Mouse (Mus musculus) urinary bladder, postnatal 36 days (tissue): ENCODE measurements at regions not wholly inside any gene's neighbourhood (a gene's known extent, or its start where the extent isn't known, plus 50 kb on each side); places are given as distances from the start of the nearest gene placed in this dataset.

ENCODE experiments used
- DNase-seq, 2 experiments: peaks; one replicate each; pipeline ENCODE4 v3.0.0; 2022; ENCODE audit warnings: low spot score in 2 of 2, mixed read lengths in 1 of 2

GRCm38 (mm10) chr8:26811533-26812236 is 165.4 kb upstream of the Zfp703 start:
- DNase-seq = peak in 1 of 2 experiments; percentile 49

- no peak for DNase-seq
These were observed 163.8 kb upstream of the Zfp703 start for GRCm38 (mm10) chr8:26813198-26813815.

DNA sequence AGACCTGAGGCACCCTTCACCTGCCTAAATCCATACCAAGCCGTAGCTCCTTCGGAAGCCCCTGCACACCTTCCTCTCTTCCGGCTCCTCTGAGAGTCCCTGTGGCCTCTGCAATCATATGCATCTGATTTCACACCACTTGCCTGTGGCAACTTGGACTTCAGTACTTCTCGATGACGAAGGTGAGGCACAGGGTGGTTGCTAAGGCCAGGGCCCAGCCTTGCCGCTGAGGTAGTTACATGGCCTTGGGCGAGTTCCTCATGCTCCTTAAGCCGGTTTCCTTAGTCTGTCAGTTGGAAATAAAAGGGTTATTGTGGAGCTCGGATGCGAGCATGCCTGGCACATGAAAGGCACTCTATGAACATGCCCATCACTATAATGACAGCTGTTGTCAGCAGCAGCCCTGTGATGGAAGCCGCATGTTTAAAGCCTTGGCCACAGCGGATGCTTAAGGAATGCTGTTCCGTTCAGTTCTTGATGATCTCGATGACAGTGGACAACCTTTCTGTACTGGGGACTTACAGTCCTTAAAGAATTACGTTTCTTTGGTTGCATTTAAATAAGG is 162.0 kb upstream of the Zfp703 start:
- DNase-seq = no peak

GRCm38 (mm10) chr8:26816977-26817376 is 160.1 kb upstream of the Zfp703 start:
- DNase-seq = no peak

- no peak for DNase-seq
These were observed 152.8 kb upstream of the Zfp703 start for GRCm38 (mm10) chr8:26824189-26824941.

- no peak for DNase-seq
These were observed 148.7 kb upstream of the Zfp703 start for GRCm38 (mm10) chr8:26828311-26828909.

DNA sequence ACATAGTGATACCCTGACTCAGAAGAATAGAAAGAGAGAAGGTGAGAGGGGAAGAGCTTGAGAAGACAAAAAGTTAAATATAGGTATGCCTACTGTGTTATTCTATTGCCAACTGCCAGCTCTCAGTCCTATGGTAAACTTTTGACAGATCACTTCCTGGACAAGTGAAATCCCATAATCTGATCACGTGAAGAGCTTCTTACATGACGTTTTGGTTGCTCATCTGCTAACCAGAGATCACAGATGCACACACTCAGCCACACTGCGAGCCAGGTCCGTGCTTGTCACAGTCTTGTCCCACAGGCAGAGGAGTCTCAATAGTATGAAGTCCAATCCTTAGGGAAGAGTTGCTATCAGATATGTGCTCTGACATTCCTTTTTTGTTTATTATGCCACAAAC is 147.8 kb upstream of the Zfp703 start:
- DNase-seq = no peak

DNA sequence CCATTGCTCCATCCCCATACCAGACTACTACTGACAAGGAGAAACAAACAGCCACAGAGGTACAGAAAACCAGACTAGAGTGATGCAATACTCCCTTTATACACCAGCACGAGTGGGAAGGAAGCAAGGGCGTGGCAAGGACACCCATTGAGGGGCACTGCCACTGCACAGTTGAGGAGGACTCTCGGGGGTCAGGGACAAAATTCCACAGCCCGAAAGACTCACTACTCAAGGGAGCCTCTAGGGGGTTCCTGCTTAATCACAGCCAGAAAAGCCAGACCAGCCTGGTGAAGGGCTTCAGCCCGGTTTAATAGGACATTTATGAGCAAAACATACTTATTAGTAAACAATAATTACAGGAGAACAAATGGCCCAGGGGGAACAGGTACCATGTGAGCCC is 146.0 kb upstream of the Zfp703 start:
- DNase-seq = no peak

DNA sequence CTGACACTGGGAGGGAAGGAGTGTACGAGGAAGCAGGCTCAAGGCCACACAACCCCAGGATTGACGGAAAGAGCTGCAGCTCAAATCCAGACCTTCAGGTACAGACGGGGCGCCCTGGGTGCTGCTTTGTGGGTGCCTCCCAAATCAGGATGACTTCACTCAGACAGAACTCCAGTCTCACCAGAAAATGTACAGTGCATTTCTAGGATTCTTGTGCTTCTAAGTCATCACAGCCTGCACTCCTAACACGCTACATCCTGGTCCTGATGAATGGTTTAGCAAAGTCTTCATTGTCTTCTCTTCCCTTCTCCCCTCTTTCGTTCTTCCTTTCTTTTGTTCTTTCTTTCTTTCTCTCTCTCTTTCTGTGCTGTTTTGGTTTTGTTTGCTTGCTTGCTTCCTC is 145.3 kb upstream of the Zfp703 start:
- DNase-seq = no peak

DNA sequence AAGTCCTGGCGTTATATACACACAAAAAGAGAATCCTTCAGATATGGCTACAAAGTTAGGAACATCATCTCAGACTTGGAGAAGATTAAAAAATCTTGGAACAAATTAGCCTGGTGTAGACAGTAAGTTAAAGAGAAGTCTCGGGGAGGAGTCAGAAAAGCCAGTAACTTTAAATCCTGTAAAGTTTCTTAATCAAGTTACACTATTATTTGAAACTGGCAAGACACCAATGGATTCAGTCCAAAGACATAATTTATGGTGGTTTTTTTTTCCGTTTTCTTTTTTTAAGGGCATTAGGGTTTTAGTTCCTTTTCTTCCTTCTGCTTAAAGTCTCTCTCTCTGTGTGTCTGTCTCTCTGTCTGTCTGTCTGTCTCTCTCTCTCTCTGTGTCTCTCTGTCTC is 144.6 kb upstream of the Zfp703 start:
- DNase-seq = no peak

DNA sequence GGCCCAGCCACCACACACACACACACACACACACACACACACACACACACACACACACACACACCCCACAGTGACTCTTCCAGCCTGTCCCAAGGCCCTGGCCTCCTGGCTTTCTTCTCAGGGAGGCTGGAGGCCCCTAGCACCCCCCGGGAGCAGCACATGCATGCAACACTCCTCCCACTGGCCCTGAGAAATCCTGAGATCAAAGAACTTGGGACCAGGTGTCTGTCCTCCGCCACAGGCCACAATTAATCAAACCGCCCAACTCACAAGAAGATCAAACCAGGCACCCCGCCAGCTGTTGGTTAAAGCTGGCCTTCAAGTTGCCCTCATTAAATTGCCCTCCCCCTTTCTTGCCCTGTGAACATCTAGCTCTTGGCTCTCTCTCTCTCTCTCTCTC is 143.8 kb upstream of the Zfp703 start:
- DNase-seq = no peak

DNA sequence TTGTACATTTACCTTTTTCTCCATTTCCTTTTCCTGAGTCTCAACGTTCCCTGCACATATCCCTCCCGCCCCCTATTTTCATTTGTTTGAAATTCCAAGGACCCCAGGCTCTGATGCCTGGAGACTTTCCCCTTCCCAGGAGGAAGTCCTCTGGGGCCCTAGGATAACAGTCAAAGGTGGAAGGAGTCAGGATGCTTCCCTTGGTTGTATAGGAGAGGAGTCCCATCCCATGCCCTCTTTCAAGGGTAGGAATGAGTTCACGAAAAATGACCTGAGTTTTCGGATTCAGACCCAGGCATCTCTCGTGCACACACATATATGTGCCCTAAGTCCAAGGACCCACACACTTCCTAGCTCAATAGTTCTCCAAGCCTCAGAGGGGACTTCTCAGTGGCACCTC is 143.3 kb upstream of the Zfp703 start:
- no peak for DNase-seq

- DNase-seq = no peak
These were observed 142.5 kb upstream of the Zfp703 start for GRCm38 (mm10) chr8:26834604-26835003.

GRCm38 (mm10) chr8:26835076-26835475 is 142.0 kb upstream of the Zfp703 start:
- DNase-seq = no peak

GRCm38 (mm10) chr8:26835616-26836015 is 141.5 kb upstream of the Zfp703 start:
- DNase-seq = no peak

- DNase-seq = no peak
These were observed 140.6 kb upstream of the Zfp703 start for GRCm38 (mm10) chr8:26836552-26836951.

- no peak for DNase-seq
These were observed 136.8 kb upstream of the Zfp703 start for GRCm38 (mm10) chr8:26840286-26840685.

- no peak for DNase-seq
These were observed 136.1 kb upstream of the Zfp703 start for GRCm38 (mm10) chr8:26840745-26841680.

DNA sequence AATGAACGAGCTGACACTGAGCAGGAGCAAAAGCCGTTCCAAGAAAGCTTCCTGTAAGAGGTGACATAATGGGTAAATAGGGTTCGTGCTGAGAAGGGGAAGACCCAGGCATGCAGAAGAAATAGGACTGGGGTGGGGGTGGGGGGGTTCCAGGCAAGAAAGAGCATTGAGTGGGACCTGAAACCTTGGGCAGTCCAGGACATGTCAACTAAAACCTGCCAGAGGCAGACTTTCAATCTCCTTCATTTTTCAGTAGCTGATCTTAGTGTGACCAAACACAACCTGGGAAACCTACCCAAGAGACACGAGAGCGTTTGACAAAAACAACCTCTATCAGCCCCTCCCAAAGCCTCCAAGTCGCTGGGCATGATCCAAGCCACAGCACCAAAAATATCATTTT is 133.4 kb upstream of the Zfp703 start:
- DNase-seq = no peak

DNA sequence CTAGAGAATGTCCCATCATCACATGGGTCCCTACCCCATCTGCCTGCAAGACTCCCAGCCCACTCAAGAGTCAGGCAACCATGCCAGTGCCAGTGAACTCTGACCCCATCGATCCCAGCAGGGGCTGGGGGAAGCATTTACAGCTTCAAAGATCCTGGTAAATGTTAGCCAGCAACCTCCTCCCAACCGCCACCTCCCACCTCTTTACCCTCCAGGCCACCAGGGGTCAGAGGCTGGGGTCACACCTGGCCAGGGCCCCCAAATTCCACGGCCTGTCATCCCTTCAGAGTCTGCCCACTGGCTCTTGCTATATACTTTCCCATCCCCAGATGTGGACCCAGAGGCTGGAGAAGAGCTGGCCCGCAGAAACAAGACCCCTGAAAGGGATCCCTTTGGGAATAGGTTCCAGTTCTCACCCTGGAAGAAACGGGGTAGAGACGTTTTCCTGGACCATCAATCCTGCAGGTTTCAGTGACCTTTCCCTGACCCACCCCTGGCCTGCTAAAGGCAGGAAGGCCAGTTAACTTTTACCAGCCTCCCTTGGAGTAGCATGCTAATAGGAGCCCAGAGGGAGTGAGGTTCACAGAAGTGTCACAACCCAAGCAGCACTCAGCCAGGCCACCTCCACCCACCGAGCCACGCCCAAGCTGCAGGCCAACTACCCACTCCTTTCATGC is 132.9 kb upstream of the Zfp703 start:
- no peak for DNase-seq

DNA sequence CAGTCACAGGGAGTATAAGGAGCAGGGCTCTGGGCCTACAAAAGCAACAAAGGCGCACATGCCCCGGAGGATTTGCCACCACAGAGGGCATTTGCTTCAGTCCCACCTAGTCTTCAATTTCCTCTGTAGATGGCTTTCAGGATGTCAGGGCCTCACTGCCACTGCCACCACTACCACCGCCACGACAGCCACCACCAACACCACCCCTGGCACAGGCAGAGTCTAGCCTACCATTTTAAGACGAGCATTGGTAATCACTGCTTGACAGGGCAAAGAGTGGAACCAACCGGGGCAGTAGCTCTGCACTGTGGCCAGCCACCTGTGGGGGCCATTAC is 132.3 kb upstream of the Zfp703 start:
- no peak for DNase-seq
